Mouse (Mus musculus): ENCODE measurements at regions not wholly inside any gene's neighbourhood (a gene's known extent, or its start where the extent isn't known, plus 50 kb on each side); places are given as distances from the start of the nearest gene placed in this dataset.

- no peak for DNase-seq (ENCODE audit: low read depth)
Measured at GRCm38 (mm10) chr9:89789926-89790325, 51.7 kb upstream of the Ankrd34c start.

- no peak for DNase-seq (ENCODE audit: low read depth)
Measured at GRCm38 (mm10) chr9:89788651-89789050, 50.4 kb upstream of the Ankrd34c start.
